Mouse (Mus musculus): ENCODE results near the gene Rapgef6. TPM values are rescaled to one million over a fixed set of nuclear protein-coding genes. Genes with fewer than 3 reads are reported as not detected.

The Rapgef6 gene
- 7.2 and 8.4 TPM in 2 replicates for polyA plus RNA-seq (2021; fragmentation: Nextera tagmentation)
- long read RNA-seq, experiment 1, partial matches to known transcripts = 35 of 70 reads
- long read RNA-seq, experiment 1, other reads (novel, unspliced or antisense) = 28 of 70 reads
- long read RNA-seq, experiment 2, partial matches to known transcripts = 12 of 20 reads
- long read RNA-seq, experiment 2, other reads (novel, unspliced or antisense) = 7 of 20 reads

GRCm38 (mm10) chr11:54522529-54523430 lies at the start of gene Rapgef6:
Rapgef6 (plus strand) TSS chr11:54522847.

Other genes with a start within 250 kb of the Rapgef6 start
- gene Acsl6, start 219.0 kb upstream of the Rapgef6 start, polyA plus RNA-seq (2021; fragmentation: Nextera tagmentation) = 158 and 190 TPM in 2 replicates
- gene Meikin, start 152.2 kb upstream of the Rapgef6 start, polyA plus RNA-seq (2021; fragmentation: Nextera tagmentation) = not detected in 2 replicates
- 4.0 and 5.9 TPM in 2 replicates for gene Fnip1, start 84.6 kb upstream of the Rapgef6 start, polyA plus RNA-seq (2021; fragmentation: Nextera tagmentation)

Measured in left cerebral cortex, adult 6 months (tissue).